Mouse (Mus musculus) lung, postnatal 4 days (tissue): ENCODE measurements around the gene Armh1.
"Not testable (repeated sequence)": the region's sequence is repeated elsewhere in the genome, so short reads cannot be mapped to it uniquely, and the experiment has no call there.

Source experiments
- DNase-seq, 2 experiments: peaks; one replicate each; pipeline ENCODE4 v3.0.0; 2021

Gene Armh1

DNA sequence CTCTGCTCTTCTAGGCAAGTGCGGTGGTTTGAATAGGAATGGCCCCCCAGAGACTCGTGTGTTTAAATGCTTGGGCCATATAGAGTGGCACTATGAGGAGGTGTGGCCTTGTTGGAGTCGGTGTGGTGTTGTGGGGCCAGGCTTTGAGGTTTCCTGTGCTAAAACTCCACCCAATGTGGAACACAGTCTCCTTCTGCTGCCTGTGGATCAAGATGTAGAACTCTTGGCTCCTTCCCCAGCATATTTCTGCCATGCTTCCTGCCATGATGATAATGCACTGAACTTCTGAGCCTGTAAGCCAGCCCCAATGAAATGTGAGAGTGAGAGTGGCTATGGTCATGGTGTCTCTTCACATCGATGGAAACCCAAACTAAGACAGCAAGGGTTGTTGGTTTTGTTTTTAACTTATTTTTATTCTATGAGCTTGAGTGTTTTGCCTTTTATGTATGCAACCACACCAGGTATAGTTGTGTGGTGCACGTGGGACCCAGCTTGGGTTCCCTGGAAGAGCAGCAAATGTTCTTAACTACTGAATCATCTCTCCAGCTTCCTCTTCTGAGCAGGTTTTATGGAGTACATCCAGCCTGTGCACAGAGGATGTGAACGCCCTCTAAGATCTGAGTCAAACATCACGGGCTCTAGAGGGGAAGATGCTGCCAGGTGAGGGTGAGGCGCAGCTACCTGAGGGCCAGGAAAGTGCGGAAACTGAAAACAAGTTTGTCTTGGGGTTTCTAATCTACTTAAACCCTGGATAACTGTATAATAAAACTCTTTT, 31.0 kb downstream of the Armh1 start:
- DNase-seq: no peak

- peak; percentile 73 to 75 for DNase-seq
Observed at GRCm38 (mm10) chr4:117218517-117219219, 33.3 kb downstream of the Armh1 start.

- no peak for DNase-seq
Observed at GRCm38 (mm10) chr4:117217029-117217428, 34.9 kb downstream of the Armh1 start.

- no peak for DNase-seq
Observed at GRCm38 (mm10) chr4:117214250-117214649, 37.7 kb downstream of the Armh1 start.

DNA sequence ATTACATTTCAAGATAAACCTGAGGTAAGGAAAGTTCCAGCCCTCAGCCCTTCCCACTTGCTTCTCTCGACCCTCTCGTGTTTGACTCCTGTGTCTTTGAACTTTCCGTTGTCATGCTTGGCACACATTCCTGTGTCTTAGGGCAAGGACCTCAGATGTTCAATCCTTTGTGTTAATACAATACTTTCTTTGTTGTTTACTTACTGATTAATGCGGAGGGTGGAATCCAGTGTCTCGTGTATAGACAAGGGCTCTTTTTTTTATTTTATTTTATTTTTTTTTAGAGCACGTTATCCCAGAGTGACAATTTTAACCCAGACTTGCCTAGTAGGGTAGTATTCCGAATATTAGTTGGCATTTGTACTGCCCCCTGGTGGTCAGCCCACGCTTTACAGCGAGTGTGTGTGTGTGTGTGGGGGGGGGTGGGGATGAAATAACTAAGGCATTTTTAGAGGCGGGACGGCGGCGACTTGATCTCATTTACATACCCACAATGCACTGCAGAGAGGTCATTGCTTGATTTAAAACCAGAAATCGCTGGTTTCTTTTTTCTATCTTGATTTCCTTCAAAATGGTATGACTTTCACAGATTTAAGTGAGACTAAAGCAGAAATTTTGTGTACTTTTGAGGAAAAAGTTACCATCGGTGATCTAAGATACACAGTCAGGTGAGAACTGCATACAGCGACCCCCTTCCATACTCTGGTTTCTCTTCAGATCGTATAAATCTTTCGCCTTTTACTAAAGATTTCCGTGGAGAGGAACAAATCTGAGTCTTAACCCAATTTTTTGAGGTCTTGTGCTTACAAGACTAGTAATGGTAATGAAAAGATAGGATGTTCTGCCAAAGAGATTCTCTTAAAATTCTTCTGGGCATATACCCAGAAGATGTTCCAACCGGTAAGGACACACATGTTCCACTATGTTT, 41.5 kb downstream of the Armh1 start:
- peak; percentile 86 to 88 for DNase-seq

DNA sequence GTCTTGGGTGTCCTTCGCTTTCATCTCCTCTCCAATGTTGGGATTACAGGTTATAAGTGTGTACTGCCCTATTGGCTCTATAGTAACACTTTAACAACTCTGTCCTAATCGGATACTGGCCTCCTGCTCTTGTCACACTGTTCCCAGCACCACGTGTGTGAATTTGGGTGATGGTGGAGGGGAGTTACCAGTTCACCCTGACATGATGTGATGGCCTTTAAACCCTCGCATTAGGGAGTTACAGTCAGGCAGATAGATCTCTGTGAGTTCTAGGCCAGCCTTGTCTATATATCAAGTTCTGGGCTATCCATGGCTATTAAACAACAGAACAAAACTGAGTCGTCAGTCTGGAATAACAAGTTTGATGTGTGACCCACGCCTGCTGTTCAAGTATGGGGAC, 42.3 kb downstream of the Armh1 start:
- DNase-seq: no peak

DNA sequence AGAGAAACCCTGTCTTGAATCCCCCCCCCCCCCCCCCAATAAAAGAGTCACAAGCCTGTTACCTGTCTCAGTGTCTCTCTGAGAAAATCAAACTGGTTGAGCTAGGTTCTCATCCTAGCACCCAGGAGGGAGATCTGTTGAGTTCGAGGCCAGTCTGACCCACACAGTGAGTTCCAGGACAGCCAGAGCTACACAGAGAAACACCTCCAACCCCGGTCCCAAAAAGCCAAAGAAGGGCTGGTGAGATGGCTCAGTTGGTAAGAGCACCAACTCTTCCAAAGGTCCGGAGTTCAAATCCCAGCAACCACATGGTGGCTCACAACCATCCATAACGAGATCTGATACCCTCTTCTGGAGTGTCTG, 49.0 kb downstream of the Armh1 start:
- DNase-seq: no peak

GRCm38 (mm10) chr4:117202046-117202991, 49.6 kb downstream of the Armh1 start:
- peak; percentile 23 to 70 for DNase-seq

- DNase-seq: no peak
Observed at GRCm38 (mm10) chr4:117191804-117192203, 60.1 kb downstream of the Armh1 start.

- DNase-seq: no peak
Observed at GRCm38 (mm10) chr4:117190660-117191059, 61.3 kb downstream of the Armh1 start.

DNA sequence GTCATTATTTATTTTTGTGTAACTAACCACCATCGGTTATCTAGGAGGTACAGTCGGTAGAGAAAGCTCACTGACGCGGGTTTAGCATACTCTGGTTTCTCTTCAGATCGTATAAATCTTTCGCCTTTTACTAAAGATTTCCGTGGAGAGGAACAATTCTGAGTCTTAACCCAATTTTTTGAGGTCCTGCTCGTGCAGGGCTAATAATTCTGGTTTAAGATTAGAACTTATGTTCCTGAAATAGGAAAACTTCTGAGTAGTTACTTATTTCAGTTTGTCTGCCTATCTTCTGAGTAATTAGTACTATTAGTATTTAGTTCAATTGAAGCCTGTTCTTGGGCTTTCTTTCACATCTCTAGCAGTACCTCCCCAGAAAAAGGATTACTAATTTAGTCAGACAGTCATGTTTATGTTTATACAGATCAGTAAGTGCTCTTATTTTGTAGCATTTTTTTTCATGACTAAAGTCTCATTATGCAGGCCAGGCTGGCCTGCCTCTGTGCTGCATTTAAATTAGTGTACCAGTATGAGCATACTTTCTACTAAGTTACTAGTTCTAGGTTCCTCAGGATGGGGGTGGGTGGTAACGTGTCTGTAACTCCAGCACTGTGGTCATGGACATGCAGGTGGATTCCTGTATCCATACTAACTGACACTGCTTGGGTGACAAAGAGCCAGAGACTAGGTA, 61.9 kb downstream of the Armh1 start:
- peak in 1 of 2 experiments; percentile 57 for DNase-seq

DNA sequence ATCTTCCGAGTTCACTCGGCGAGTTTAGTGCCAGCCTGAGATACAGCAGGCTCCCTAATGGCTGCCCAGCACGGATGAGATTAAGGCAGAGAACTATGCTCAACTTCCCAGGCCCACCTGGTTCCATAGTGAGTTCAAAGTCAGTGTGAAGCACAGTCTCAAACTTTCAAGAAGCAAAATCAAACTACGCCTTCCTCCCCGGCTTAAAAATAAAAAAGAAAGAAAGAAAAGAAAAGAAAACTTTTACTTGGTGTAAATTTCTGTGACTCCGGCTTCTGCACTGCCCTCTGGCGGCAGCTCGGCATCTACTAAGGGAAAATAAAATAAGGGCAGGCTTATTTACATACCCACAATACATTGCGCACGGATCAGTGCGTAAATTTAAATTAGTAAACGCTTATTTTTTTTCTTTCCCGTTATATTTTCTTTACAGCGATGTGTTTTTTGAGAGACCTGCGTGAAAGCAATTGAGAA, 62.5 kb downstream of the Armh1 start:
- DNase-seq: peak; percentile 85 to 89

DNA sequence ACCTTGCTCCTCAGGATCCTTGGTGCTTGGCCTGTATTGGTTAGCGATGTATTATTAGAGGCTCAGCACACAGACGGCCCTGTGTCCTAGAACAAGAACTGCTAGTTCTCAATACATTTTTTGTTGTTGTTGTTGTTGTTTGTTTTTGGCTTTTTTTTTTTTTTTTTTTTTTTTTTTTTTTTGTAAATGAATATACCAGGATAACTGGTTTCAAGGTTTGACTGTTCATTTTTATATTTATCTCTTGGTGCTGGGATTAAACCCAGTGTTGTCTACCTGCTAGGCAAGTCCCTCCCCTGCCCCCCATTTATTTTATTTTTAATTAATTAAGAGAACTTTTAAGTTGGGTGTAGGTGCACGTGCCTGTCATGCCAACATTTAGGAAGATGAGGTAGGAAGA, 63.0 kb downstream of the Armh1 start:
- no peak for DNase-seq

DNA sequence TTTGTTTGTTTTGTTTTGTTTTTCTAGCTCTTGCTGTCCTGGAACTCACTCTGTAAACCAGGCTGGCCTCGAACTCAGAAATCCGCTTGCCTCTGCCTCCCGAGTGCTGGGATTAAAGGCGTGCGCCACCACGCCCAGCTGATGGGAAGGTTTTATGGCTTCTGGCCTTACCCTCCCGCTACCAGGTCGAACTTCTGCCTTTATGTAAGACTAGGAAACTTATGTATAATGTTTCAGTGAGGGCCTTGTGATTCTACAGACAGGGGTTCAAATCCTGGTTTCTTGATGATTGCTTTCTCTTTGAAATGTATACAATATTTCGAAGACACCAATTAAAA, 69.2 kb downstream of the Armh1 start:
- DNase-seq: not testable (repeated sequence)

DNA sequence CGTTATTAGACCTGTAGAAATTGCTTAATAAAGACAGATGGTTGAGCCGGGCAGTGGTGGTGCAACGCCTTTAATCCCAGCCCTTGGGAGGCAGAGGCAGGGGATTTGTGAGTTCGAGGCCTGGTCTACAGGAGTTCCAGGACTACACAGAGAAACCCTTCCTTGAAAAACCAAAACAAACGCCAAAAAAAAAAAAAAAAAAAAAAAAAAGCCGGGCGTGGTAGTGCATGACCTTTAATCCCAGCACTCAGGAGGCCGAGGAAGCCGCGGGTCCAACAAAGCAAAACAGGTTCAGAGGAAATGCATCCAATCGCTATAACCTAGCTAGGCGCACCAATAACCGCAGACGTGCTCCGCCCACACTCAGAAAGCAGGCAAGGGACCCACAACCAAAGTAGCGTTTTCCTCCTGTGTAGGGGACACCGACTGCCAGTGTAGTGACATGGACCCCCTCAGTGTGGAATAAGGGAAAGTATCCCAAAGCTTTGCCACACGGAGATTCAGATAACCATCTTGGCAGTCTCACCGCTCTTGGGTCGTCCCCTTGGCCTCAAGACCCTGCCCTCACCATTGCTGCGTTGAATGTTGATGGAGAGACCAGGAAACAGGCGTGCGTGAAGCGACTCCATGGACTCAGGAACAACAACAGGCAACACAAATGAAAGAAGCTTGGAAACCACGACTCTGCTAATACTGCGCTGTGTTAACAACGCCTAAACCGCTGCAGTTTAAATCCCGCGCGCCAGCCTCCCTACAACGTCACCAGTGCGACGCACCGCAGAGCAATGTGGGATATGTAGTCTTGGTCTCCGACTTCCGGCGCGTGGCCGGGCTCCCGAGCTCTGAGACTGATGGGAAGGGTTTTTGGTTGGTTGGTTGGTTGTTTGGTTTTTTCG, 69.8 kb downstream of the Armh1 start, which contains the start of gene Kif2c:
Gene Kif2c (minus strand): TSS at position 777 of the 896 bp plus-strand sequence.
- DNase-seq: peak; percentile 93 to 94

DNA sequence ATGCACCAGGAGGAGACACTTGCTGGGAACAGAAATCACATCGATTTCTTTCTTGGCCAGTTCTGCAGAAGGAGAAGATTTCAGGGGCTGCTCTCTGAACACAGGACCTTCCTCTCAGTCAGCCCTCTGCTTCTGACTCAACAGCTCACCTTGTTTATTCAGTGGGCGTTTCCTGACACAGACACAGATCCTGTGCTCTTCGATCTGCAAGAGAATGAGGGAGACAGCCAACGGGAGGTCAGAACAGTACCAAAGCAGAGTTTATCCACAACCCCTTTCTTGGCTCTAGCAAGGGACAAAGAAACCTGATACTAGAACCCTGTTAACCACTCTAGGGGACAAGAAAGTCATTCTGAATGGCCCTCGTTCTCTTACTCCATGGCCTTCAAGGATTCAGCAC, 82.0 kb downstream of the Armh1 start:
- DNase-seq: no peak
